Mouse (Mus musculus) heart, postnatal 0 days (tissue): ENCODE measurements around the gene Sacm1l. TPM values are rescaled to one million over a fixed set of nuclear protein-coding genes. Genes with fewer than 3 reads are reported as not detected.

Experiments used
- ATAC-seq: fragments of 200-750 bp; cut with Nextera tagmentation; 2 replicates; pipeline ENCODE4 v1.8.0; 2017; ENCODE audit warnings: low read depth, moderate number of reproducible peaks, moderate library complexity; ENCODE audit not compliant: insufficient read depth
- DNase-seq: peaks from one replicate; pipeline ENCODE4 v3.0.0-alpha.2; 2016; ENCODE audit warnings: low spot score
- H3K27ac ChIP-seq: fragments of 300-500 bp; sonication (generic); 2 replicates; pipeline ENCODE4 v1.5.1; 2014; ENCODE audit warnings: low read depth, mild to moderate bottlenecking
- H3K27me3 ChIP-seq: fragments of 300-500 bp; sonication (generic); 2 replicates; pipeline ENCODE4 v1.6.1; 2014; ENCODE audit warnings: low read length, mixed read lengths; ENCODE audit not compliant: control insufficient read depth, insufficient read depth
- H3K36me3 ChIP-seq: fragments of 300-500 bp; sonication (generic); replicated peaks from 2 replicates; pipeline ENCODE4 v1.6.1; 2014; ENCODE audit warnings: low read length, mixed read lengths; ENCODE audit not compliant: control insufficient read depth, insufficient read depth
- H3K4me1 ChIP-seq: fragments of 300-500 bp; sonication (generic); 2 replicates; pipeline ENCODE4 v1.6.1; 2014; ENCODE audit warnings: antibody characterized with exemption; ENCODE audit not compliant: control insufficient read depth, insufficient read depth
- H3K4me2 ChIP-seq: fragments of 300-500 bp; sonication (generic); 2 replicates; pipeline ENCODE4 v1.6.1; 2014; ENCODE audit warnings: low read depth, mild to moderate bottlenecking, low read length, moderate library complexity
- H3K4me3 ChIP-seq: fragments of 300-500 bp; sonication (generic); 2 replicates; pipeline ENCODE4 v1.5.1; 2014; ENCODE audit warnings: low read depth, low read length
- H3K9ac ChIP-seq: fragments of 300-500 bp; sonication (generic); replicated peaks from 2 replicates; pipeline ENCODE4 v1.6.1; 2014; ENCODE audit warnings: low read depth, low read length, mixed read lengths
- H3K9me3 ChIP-seq: fragments of 300-500 bp; sonication (generic); replicated peaks from 2 replicates; pipeline ENCODE4 v1.6.1; 2016; ENCODE audit warnings: low read length; ENCODE audit not compliant: control insufficient read depth
- CTCF ChIP-seq: IDR thresholded peaks from 2 replicates; pipeline ENCODE4 v1.5.1; 2016; ENCODE audit warnings: antibody characterized with exemption, control low read depth, low read depth
- EP300 ChIP-seq: IDR thresholded peaks from 2 replicates; pipeline ENCODE4 v1.6.1; 2016; ENCODE audit warnings: antibody characterized with exemption, low read depth
- WGBS: fragments of 180-500 bp; shearing (Covaris S2); extraction: QIAGEN DNeasy Blood & Tissue Kit; methylation state at CpG from one replicate; pipeline ENCODE4 v1.1.7; 2014; 5-methylcytosine and 5-hydroxymethylcytosine counted together
- polyA plus RNA-seq: library from polyadenylated mRNA; unstranded; fragments of >200 nt; fragmentation: Nextera tagmentation; extraction: Ambion mirVana; gene quantifications from 2 replicates; pipeline ENCODE4 v1.2.1, GENCODE M21; 2015
- total RNA-seq: library from RNA; depleted of rRNA; stranded (reverse); fragments of >200 nt; gene quantifications from 2 replicates; pipeline ENCODE4 v1.2.3, GENCODE M21; 2014; ENCODE audit warnings: low replicate concordance

The Sacm1l gene
- total and polyA plus RNA-seq, 2 experiments from 2014 or later: 29.9 to 38.9 TPM

DNA sequence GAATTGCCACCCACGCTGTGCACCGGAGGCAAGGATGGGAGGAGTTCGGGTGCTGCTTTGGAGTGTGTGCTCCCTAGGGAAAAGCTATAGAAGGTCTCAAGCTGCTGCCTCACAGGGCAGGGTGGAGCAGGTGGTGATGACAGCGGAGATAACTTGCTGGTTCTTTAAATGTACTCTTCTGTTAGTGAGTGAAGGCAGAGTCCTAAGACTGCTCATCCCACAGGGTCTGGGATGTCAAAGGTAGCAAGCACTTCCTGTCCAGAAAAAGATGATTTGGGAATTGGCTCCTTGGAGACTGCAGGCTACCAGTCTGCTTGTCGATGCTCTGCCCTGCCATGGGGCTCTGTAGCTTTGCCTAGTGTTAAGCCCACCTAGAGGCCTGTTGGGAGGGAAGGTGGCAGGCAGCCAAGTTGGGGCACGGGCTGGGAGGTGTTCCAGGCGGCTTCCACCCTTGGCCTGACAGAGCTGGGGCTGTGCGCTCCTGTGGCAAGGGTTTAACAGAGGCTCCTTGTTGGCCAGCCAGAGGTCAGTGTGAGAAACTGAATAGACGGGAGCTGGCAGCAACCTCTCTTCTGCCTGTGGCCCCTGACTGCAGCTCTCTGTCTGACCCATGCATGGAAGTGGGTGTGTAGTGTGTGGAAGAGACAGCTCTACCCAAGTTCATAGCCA lies 37.5 kb upstream of the Sacm1l start:
- peak overlapping the region; percentile 84 for H3K27ac ChIP-seq
- WGBS: 25% methylated on average over 9 of the region's 9 CpGs
- DNase-seq (peak; percentile 54), ATAC-seq (peak; percentile 69)
- H3K36me3 ChIP-seq: peaks cover 2% of the 10 kb centered on the region; the same call in 1 of the 2 replicates
- H3K4me1 ChIP-seq: peaks cover 79% of the 10 kb centered on the region
- TF ChIP-seq CTCF (0 out of 2 replicates have a peak, but pooled peaks have one; percentile 5), EP300 (no peak)
- H3K9ac ChIP-seq: no peak overlapping the region; the same call in 1 of the 2 replicates
- no peaks in the 10 kb centered on the region for H3K9me3 ChIP-seq
- H3K4me2 ChIP-seq: peak overlapping the region; percentile 14
- no peak overlapping the region for H3K4me3 ChIP-seq
- no peaks in the 10 kb centered on the region for H3K27me3 ChIP-seq

DNA sequence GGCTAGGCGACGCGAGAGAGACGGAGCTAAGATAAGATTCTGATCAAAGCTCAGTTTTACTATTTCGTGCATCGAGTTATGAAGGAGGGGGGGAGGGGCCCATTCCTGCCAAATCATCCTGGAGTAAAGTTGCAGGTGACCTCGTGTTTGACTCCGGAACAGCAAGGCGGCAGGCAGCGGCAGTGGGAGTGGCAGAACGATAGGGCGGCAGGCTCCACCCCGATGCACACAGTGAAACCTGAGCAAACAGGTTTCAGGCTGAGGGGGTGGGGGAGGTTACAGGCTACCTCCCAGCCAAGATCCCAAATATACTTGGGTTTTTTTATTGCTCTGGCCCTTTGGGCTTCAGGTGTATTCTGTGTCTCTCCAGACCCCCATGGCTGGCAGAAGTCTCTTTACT lies 32.9 kb upstream of the Sacm1l start:
- Histone ChIP-seq H3K9ac (no peak overlapping the region), H3K4me3 (no peak overlapping the region), H3K9me3 (no peaks in the 10 kb centered on the region), H3K4me1 (peaks cover 47% of the 10 kb centered on the region), H3K27me3 (no peaks in the 10 kb centered on the region), H3K27ac (no peak overlapping the region), H3K4me2 (peak overlapping the region; percentile 37), H3K36me3 (peaks cover 27% of the 10 kb centered on the region)
- no peak for ATAC-seq
- DNase-seq: peak; percentile 5
- no peak for TF ChIP-seq EP300
- TF ChIP-seq CTCF: no peak
- WGBS: 13% methylated on average over 13 of the region's 13 CpGs

DNA sequence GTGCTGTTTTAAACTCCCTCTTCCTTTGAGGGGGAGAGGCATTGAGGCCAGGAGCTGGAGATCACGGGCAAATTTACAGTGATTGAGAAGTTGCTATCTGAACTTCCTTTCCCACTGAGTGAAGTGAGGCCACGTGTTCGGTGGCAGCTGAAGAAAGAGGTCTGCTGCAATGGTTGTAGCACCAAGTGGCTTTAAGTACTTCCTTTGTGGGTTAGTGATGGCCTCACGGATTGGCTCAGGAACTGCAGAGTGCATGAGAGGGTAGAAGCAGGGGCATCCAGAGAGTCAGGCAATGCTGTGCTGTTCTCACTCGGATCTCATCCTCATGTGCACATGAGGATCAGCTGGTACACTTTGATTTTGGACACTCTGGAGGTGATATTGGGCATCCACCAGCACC lies 31.7 kb upstream of the Sacm1l start:
- no peak overlapping the region for H3K9ac ChIP-seq
- ATAC-seq (no peak), DNase-seq (no peak)
- TF ChIP-seq EP300 (no peak), CTCF (no peak)
- H3K27me3 ChIP-seq: no peaks in the 10 kb centered on the region
- no peak overlapping the region for H3K27ac ChIP-seq
- H3K4me1 ChIP-seq: peaks cover 36% of the 10 kb centered on the region
- H3K9me3 ChIP-seq: no peaks in the 10 kb centered on the region
- peaks cover 39% of the 10 kb centered on the region for H3K36me3 ChIP-seq
- WGBS: 27% methylated on average over 5 of the region's 5 CpGs
- H3K4me3 ChIP-seq: no peak overlapping the region
- H3K4me2 ChIP-seq: no peak overlapping the region

DNA sequence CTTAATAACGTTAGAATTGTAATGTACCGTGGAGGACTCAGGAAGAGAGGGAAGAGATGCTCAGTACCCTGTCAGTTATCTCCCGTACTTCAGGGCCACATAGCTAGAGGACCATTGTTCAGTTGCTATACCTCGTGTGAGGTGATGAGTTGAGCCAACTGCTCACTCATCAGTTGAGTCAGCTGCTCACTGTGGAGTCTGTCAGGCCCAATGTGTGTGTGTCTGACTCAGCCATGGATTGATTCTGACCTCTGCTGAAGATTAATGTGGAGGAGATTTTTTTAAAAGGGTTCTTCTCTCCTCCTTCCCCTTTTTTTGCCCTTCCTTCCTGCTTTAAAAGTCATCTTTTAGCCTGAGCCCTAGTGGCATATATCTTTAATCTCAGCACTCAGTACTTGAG lies 29.1 kb upstream of the Sacm1l start:
- WGBS: 41% methylated on average over 4 of the region's 4 CpGs
- TF ChIP-seq EP300 (no peak), CTCF (no peak)
- H3K4me2 ChIP-seq: no peak overlapping the region
- peaks cover 27% of the 10 kb centered on the region for H3K4me1 ChIP-seq
- ATAC-seq: no peak
- H3K4me3 ChIP-seq: no peak overlapping the region
- DNase-seq: no peak
- peaks cover 54% of the 10 kb centered on the region for H3K36me3 ChIP-seq
- H3K9me3 ChIP-seq: no peaks in the 10 kb centered on the region
- no peaks in the 10 kb centered on the region for H3K27me3 ChIP-seq
- no peak overlapping the region for H3K9ac ChIP-seq
- H3K27ac ChIP-seq: no peak overlapping the region

DNA sequence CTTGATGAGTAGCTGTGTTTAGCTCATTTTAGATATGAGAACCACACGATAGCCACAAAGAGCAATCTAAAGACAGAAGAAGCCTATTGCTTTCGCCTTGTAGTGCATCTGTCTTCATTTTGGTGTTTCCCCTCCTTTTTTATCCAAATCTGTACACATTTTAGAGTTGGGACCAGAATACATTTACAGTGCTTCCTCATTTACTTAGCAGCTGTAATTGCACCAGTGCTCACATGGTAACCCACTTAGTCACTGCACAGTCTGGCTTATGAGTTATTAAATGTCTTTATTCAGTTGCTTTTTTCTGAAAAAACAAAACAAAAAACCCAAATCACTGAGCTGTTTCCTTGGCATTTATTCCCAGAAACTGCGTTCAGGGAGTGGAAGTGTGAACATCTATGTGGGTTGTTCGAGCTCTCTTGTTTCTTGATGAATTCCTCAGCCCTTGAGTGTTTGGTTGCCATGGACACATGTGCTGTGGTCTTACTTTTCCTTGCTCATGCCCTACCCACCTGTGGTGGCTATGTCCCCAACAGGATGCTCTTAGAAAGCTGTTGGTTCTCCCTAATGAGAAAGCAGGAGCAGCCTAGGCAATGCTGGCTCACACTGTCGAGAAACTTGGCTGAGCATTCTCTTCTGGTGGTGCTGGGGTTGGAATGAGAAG lies 26.3 kb upstream of the Sacm1l start:
- H3K36me3 ChIP-seq: peaks cover 54% of the 10 kb centered on the region
- H3K9me3 ChIP-seq: no peaks in the 10 kb centered on the region
- TF ChIP-seq EP300 (no peak), CTCF (no peak)
- 74% methylated on average over 5 of the region's 5 CpGs for WGBS
- no peak for DNase-seq
- no peak overlapping the region for H3K9ac ChIP-seq
- ATAC-seq: no peak
- H3K4me3 ChIP-seq: no peak overlapping the region
- no peaks in the 10 kb centered on the region for H3K27me3 ChIP-seq
- H3K27ac ChIP-seq: no peak overlapping the region
- H3K4me1 ChIP-seq: peaks cover 30% of the 10 kb centered on the region
- H3K4me2 ChIP-seq: no peak overlapping the region
